Mouse (Mus musculus): ENCODE measurements at regions not wholly inside any gene's neighbourhood (a gene's known extent, or its start where the extent isn't known, plus 50 kb on each side); places are given as distances from the start of the nearest gene placed in this dataset.
"Not testable (repeated sequence)": the region's sequence is repeated elsewhere in the genome, so short reads cannot be mapped to it uniquely, and the experiment has no call there.

DNA sequence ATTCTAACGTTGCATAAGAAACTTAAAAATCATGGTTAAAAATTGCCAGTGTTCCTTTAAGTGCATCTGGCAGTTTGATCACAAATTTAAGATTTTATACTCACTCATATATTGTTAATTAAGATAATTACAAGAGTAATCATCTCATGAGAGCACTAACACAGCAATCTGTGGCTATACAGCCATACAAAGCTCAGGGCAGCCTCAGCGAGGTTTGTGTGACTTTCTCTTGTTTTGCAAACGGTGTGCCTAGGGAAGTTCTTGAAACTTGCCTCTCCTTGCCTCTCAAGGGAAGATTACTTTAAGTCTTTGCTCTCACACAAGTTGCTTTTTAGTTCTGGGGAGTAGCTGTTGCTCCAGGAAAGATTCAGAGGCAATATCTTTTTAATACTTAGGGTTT lies 58.1 kb upstream of the Slc1a4 start:
- intact Hi-C loops (cut with DNase I) = no loop called here
- DNase-seq (ENCODE audit: low spot score in 2 of 2) = no peak

DNA sequence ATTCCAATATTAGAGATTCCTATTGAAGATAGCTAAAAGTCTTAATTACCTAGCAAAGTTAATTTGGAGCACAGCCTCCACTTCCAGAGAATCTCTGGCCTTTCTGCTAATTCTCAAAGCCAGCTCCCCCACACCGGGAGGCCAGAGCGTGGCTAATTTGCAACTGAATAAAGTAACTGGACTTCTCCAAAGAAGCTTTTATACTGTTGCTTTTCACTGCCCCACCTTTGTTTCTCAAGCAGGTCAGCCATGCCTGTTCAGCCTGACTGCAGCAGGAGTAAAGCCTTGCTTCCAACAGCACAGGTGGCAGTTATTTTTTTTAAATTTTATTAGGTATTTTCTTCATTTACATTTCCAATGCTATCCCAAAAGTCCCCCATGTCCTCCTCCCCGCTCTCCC lies 60.8 kb upstream of the Slc1a4 start:
- DNase-seq (ENCODE audit: low spot score in 2 of 2); intact Hi-C loops (cut with DNase I): not testable (repeated sequence)

DNA sequence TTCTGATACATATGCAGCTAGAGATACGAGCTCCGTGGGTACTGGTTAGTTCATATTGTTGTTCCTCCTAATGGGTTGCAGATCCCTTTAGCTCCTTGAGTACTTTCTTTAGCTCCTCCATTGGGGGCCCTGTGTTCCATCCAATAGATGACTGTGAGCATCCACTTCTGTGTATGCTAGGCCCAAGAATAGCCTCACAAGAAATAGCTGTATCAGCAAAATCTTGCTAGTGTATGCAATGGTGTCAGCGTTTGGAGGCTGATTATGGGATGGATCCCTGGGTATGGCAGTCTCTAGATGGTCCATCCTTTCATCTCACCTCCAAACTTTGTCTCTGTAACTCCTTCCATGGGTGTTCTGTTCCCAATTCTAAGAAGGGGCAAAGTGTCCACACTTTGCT lies 61.3 kb upstream of the Slc1a4 start:
- DNase-seq (ENCODE audit: low spot score in 2 of 2); intact Hi-C loops (cut with DNase I): not testable (repeated sequence)

DNA sequence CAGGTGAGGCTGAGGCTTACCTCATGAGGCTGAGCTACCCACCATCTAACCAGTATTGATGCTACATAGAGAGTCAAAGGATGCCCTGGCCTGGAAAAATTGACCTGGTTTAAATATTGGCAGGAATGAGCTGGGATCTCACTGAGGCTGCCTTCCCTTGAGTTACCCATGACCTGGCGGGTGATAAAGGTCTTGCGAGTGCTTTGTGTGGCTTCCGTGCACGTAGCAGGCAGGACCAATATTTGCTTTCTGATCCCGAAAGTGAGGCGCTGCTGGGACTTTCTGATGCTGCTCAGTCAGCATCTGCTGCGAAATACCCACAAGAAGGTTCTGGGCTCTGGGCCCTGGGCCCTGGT lies 63.3 kb upstream of the Slc1a4 start:
- intact Hi-C loops (cut with DNase I) = loop anchor here (5.0 kb wide), 1 partner anchor 64 kb away; the partner anchor contains the start of gene Slc1a4
- DNase-seq (ENCODE audit: low spot score in 2 of 2) = no peak

DNA sequence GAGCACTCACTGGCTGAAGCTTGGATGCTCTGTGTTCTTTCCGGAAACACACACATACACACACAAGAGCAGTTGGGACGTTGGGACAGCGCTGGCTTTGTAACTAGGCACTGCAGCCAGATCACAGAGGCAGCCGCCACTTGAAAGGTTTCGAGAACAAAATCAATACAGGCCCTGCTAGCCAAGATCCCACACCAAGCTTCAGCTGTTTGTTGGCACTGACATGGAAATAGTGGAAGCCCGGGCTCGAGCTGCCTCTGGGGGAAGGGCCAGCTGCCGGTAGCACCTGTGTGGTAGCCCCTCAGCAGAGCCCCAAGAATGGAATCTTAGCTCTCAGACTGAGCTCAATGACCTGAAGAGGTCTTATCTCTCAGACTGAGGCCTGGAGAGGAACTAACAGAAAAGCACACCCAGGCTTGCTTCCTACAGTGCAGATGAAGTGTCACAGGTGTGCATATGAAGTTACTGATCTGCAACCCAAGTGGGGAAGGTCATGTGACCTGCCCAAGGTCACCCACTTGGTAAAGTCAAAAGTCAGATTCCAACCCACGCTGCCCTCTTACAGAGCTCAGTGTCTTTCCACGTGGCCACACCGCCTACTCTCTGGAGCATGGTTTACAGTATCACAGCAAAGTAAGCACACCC lies 63.8 kb upstream of the Slc1a4 start:
- intact Hi-C loops (cut with DNase I) = loop anchor here (5.0 kb wide), 1 partner anchor 64 kb away; the partner anchor contains the start of gene Slc1a4
- peak; percentile 35 to 67 for DNase-seq (ENCODE audit: low spot score in 2 of 2)

DNA sequence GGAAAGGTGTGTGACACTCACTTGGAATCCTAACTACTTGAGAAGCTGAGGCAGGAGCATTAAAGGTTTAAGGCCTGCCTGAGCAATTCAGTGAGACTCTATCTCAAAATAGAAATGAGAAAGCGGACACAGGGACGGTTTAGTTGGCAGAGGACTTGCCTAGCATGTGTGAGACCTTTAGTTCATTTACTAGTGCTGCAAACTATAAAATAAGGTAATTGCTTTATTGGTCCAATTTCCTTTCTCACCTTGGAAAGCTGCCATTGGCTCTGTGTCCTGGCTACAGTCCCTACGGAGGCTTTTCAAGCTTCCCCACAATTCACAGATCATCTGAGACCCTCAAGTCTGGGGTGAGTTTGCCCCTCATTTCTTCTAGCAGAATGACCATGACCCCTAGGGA lies 64.4 kb upstream of the Slc1a4 start:
- no peak for DNase-seq (ENCODE audit: low spot score in 2 of 2)
- intact Hi-C loops (cut with DNase I) = loop anchor here (5.0 kb wide), 1 partner anchor 65 kb away; the partner anchor contains the start of gene Slc1a4

DNA sequence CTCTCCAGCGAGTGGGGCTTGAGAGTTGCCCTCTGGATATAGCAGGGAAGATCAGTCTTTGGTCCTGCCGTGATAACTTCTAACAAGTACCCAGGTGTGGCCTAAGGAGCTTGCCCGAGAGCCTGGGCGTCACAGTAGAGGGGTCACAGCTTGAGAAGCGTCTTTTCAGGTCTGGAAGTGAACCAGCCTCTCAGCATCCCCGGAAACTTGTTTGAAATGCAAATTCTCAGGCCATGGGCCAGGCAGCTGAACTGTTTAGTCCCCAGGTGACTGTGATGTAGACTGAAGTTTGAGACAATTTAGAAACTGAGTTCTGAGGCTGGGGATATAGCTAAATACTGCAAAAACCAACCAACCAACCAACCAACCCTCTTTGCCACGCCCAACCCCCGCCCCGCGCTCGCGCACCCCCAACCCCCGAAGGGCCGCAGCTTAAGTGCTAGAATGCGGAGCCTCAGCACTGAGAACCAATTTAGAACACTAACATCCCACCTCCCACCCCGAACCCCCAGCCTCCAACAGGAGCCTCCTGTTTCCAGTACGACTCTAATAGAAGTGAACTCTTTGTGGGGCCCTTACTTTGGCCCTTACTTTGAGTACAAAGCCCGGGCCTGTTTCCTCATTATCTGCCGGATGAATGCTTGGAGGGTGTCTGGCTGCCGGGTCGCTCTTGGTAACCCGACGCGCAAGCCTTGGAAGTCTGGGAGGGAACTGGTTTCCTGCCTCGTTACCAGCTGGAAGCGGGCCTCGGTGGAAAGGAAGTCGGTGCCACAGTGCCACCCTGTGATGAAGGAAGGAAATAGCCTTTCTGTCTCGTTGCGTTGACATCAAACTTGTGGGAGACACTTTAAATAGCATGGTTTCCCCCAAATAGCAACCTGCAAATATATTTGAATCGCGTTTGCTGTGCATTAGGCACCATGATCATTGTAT lies 68.1 kb upstream of the Slc1a4 start:
- intact Hi-C loops (cut with DNase I) = loop anchor here (2.0 to 10.0 kb wide), 3 partner anchors 138 to 576 kb away; no protein-coding TSS in a partner anchor
- DNase-seq (ENCODE audit: low spot score in 2 of 2) = peak; percentile 84 to 86

DNA sequence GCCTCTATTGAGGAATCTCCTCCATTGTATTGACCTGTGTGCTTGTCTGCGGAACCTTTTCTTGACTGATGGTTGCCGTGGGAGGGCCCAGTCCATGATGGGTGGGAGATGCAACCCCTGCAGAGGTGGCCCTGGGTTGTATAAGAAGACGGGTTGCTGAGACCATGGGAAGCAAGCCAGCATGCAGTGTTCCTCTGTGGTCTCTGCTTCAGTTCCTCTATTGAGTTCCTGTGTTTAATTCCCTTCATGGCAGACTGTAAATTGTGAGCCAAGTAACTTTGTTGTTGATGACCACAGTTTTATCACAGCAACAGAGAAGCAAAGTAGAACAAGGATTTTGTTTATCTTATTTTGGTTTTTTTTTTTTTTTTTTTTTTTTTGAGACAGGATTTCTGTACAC lies 70.9 kb upstream of the Slc1a4 start:
- intact Hi-C loops (cut with DNase I) = loop anchor here (5.0 to 10.0 kb wide), 2 partner anchors 271 to 579 kb away; no protein-coding TSS in a partner anchor
- DNase-seq (ENCODE audit: low spot score in 2 of 2) = no peak

DNA sequence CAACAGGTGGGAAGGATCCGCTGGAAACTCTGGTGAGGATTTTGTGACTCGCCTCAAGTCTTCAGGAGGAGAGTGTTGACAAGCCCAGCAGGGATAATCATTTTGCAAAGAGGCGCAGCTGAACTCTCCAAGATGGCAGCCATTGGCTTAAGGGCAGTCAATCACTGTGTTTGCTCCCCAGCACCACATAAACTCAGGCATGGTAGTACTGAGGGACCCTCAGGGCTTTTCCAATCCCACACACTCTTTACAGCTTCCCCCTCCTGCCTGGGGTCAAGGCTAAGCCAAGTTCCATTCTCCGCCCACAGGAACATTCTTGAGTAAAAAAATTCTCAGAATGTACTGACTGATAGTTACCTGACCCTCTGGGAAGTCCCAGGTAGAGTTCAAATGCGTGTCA lies 72.0 kb upstream of the Slc1a4 start:
- intact Hi-C loops (cut with DNase I) = loop anchor here (5.0 to 10.0 kb wide), 2 partner anchors 272 to 580 kb away; no protein-coding TSS in a partner anchor
- DNase-seq (ENCODE audit: low spot score in 2 of 2) = no peak

DNA sequence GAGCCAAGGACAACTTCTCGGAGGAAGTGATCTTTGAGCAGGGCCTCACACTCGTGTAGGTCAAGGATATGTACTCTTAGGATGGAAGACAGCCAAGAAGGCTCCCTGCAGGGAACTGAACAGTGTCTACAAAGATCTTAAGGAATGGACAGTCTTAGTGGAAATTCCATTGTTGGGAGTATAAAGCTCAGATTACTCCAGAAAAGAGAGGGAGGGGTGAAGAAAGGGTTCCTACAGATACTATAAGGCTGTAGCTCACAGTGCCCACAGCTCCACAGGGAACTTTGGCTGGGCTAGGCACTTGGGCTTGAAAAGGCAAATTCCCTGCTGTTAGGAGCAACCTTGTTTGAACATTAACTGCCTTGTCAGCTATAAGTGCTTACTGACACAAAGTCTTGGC lies 85.6 kb upstream of the Slc1a4 start:
- DNase-seq (ENCODE audit: low spot score in 2 of 2) = no peak
- intact Hi-C loops (cut with DNase I) = no loop called here

DNA sequence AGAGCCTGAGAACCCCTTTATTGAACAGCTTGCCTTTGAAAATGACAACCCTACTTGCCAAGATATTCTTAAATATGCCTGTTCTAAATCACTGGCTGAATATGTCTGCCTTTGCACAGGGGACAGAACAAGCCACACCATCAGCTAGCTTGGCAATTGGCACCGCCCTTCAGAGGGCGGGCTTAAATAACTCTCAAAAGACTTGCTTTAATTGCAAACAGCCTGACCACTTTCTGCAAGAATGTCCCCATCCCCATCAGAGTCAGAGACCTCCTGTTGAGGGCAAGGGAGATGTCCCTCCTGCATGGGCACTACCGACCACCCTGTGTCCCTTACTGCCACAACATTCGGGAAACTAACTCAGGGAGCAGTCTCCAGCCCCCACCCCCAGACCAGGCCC lies 88.4 kb upstream of the Slc1a4 start:
- intact Hi-C loops (cut with DNase I) = no loop called here

DNA sequence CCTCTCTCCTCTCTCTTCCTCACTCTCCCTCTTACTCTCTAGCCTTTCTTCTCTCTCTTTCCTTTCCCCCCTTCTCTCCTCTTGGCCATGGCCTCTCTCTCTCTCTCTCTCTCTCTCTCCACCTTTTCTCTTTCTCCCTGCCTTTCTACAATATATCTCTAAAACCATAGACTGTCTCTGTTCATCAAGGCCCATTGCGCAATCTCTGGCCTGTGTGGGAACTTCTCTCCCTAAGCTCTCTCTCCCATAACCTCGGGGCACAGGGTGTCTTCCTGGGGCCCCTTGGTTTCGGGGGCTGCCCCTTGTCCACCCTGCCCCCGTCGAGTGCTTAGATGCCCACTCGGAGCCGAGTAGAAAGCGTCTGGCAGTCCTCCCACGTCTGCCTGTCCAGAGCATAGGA lies 103.5 kb upstream of the Slc1a4 start:
- intact Hi-C loops (cut with DNase I) = no loop called here
- no peak for DNase-seq (ENCODE audit: low spot score in 2 of 2)

More for the DNA sequence above, 88.4 kb upstream of the Slc1a4 start:
- DNase-seq (ENCODE audit: low spot score in 2 of 2) = no peak

DNA sequence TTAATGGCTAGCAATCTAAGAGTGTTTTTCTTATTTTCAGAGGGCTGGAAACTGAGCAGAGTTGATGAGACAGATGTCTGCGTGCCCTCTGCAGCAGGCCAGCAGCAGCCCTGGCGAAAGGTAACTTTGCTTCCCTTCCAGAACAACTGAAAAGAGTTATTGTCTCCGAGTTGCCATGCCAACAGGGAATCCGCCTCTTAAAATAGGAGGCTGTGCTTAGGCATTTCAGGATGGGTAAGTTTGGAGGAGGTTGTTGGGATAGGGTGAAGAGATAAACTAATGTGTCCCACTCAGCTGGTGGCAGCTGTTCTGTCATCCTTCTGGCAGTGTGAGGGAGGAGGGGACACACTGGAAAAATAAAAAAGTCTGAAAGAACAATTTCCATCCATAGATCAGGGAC lies 100.6 kb upstream of the Sertad2 start:
- DNase-seq (ENCODE audit: low spot score in 2 of 2) = no peak
- intact Hi-C loops (cut with DNase I) = no loop called here

DNA sequence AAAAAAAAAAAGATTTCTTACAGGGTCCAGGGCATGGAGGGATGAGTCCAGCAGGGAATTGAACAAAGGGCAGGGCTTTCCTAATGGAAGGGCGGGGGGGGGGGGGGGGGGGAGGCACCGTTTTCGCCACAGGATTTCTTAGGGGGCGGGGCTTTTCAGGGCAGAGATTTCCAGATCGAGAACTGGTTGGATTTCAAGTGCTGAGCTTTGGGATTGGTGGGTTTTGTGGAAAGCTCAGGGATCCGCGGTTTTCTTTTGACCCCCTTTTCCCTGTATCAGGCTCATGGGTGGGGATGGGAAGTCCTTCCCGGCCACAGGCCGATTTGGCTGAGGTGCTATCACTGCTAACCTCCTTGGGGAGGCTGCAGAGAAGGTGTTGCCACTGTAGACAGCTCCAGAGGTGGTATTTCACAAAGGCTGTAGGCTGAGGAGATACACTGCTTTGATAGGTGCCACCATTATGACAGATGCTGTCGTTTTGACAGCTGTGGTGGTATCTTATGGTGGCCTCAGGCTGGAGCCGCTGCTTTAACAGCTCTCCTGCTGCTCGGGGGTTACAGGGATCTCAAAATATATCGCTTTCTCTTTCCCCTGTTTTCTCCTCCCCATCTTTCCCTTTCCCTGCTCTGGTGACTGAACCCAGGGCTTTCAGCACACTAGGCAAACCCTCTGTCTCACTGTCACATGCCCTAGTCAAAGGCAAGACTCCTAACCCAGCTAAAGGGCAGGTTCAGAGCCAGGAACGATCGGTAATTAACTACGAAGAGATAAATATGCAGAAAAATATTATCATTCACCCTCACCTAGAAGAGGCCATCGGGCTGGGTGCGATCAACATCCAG lies 97.8 kb upstream of the Sertad2 start:
- intact Hi-C loops (cut with DNase I) = no loop called here

DNA sequence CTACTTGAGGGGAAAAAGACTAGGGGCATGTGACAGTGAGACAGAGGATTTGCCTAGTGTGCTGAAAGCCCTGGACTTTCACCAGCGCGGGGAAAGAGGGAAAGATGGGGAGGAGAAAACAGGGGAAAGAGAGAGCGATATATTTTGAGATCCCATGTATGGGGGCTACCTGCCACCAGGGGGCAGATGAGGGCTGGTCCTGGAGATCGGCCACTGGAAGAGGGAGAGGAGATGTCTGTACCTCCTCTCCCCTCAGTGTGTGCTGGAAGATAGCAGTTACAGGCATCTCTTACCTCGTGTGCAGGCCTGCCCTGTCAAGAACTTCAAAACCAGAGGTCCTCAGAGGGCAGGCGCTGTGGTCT lies 97.2 kb upstream of the Sertad2 start:
- intact Hi-C loops (cut with DNase I) = no loop called here
- peak; percentile 58 to 66 for DNase-seq (ENCODE audit: low spot score in 2 of 2)

More for the DNA sequence above, 97.8 kb upstream of the Sertad2 start:
- DNase-seq (ENCODE audit: low spot score in 2 of 2) = no peak

DNA sequence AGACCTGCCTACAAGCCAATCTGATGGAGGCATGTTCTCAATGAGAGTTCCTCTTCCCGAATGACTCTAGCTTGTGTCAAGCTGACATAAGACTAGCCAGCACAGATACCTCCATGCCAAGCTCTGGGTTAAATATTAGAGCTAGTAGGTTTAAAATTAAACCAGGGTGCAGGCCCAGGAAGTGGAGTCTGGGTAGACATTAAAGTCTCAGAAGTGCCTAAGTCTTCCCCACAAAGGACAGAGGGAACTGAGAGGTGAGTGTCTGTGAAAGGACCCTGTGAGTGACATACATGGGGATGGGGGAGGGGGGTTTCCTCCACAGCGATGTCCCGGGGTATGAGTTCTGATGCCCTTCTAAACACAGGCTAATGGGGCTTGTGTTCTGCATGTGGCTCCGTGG lies 90.2 kb upstream of the Sertad2 start:
- DNase-seq (ENCODE audit: low spot score in 2 of 2) = no peak
- intact Hi-C loops (cut with DNase I) = no loop called here

DNA sequence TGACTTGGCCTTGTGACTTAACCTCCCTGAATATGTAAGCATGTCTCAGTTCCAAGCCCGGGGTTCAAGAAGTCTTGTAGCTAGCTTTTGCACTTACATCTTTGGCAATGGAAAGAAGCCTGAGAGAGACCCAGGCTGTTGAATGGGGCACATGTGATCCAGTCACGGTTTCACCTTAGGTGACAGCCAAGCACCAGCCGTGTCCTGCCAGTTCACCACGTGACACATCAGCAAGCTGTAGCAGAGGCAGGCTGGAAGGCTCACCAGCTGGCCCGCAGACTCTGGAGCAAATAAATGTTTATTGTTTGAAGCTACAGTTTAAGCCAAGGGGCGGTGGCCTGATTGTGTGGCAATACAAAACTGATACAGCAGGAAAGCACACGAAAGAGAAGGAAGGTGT lies 89.3 kb upstream of the Sertad2 start:
- DNase-seq (ENCODE audit: low spot score in 2 of 2) = no peak
- intact Hi-C loops (cut with DNase I) = no loop called here

DNA sequence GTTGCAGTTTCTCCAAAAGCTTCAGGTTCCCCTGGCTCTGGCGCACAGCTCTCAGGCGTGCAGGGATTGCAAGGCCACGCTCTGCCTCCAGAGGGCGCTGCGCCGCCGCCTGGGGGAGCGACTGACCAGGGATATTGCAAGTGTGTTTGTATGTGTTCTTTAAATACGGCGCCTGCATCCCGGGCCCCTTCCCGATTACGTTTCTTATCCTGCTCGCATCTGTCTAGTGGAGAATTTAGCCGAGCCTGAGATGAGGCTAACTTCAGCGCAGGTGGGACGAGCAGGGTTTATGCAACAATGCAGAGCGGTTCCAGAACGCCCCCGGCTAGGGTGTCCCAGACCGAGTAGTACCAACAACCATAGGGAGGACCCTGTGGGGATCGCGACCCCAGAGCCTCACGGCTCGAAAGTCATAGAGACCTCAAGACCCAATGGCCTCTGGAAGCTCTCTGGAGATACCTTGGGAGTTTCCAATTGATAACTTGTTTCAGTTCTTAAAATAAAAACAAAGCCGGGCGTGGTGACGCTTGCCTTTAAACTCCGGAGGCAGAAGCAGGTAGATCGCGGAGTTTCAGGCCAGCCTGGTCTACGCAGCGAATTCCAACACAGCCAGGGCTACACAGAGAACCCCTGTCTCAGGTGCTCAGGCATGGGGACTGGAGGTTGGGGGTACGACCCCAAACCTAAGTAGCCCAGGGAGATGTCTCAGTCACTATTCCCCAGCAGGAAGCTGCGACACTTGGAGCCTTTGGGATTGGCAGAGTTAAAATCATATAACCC lies 87.8 kb upstream of the Sertad2 start:
- intact Hi-C loops (cut with DNase I) = loop anchor here (5.0 kb wide), 5 partner anchors 77 to 457 kb away; partner anchors contain the start of gene Aftph
- peak; percentile 78 to 87 for DNase-seq (ENCODE audit: low spot score in 2 of 2)

Measured in left cerebral cortex, postnatal 14 days (tissue).